Mouse (Mus musculus): ENCODE measurements around the gene Crk.

GRCm38 (mm10) chr11:75679439-75680171 is 546 bp downstream of the Crk start:
- TF ChIP-seq CTCF (IDR thresholded peaks at IDR 0.05; ENCODE audit: low read depth) (peak; percentile 50), EP300 (IDR thresholded peaks at IDR 0.05; ENCODE audit: low read depth) (no peak)

Data from heart, postnatal 0 days (tissue).